Mouse (Mus musculus) testis, adult 2 months (tissue): ENCODE measurements around the gene Ncln.

Source experiments
- CTCF ChIP-seq: fragments of 200-500 bp; IDR thresholded peaks from 2 replicates; pipeline ENCODE4 v1.5.1; 2012; ENCODE audit warnings: low read depth, mild to moderate bottlenecking, inconsistent platforms, low read length, moderate library complexity; ENCODE audit not compliant: control insufficient read depth, insufficient read depth, insufficient replicate concordance
- POLR2A ChIP-seq: fragments of 200-500 bp; IDR thresholded peaks from 2 replicates; pipeline ENCODE4 v1.6.1; 2012; ENCODE audit warnings: low read depth, mild to moderate bottlenecking, inconsistent platforms, low read length, moderate library complexity; ENCODE audit not compliant: control insufficient read depth

GRCm38 (mm10) chr10:81517227-81517626, 21.0 kb upstream of the Ncln start:
- TF ChIP-seq CTCF = no peak
- TF ChIP-seq POLR2A = no peak
